Mouse (Mus musculus): ENCODE data around the gene Rin3. TPM values are rescaled to one million over a fixed set of nuclear protein-coding genes. Genes with fewer than 3 reads are reported as not detected.
A peak's percentile ranks its signal among the peaks of the same experiment; 100 is the strongest.
"Not testable (repeated sequence)": the region's sequence is repeated elsewhere in the genome, so short reads cannot be mapped to it uniquely, and the experiment has no call there.

The Rin3 gene
- polyA plus RNA-seq, 1 experiment from 2014 or later = 4.8 TPM

- Histone ChIP-seq H3K4me2 (no peak overlapping the region), H3K27me3 (ENCODE audit: control insufficient read depth, insufficient read depth, low read length) (no peaks in the 10 kb centered on the region), H3K4me3 (ENCODE audit: low read depth, low read length) (no peak overlapping the region), H3K4me1 (ENCODE audit: control insufficient read depth, insufficient read depth, low read length) (no peaks in the 10 kb centered on the region), H3K9me3 (ENCODE audit: control insufficient read depth, low read length) (no peaks in the 10 kb centered on the region), H3K36me3 (ENCODE audit: control insufficient read depth, insufficient read depth, low read length) (no peaks in the 10 kb centered on the region), H3K27ac (ENCODE audit: low read depth, low read length) (no peak overlapping the region), H3K9ac (ENCODE audit: low read length) (no peak overlapping the region)
- WGBS = 85% methylated on average over 6 of the region's 6 CpGs
- DNase-seq (ENCODE audit: low spot score, missing footprints) (no peak), ATAC-seq (ENCODE audit: low FRiP score) (no peak)
Measured at GRCm38 (mm10) chr12:102270776-102271405, 12.0 kb upstream of the Rin3 start.

- DNase-seq (ENCODE audit: low spot score, missing footprints) (no peak), ATAC-seq (ENCODE audit: low FRiP score) (no peak)
- H3K36me3 ChIP-seq (ENCODE audit: control insufficient read depth, insufficient read depth, low read length) = no peaks in the 10 kb centered on the region
- H3K27ac ChIP-seq (ENCODE audit: low read depth, low read length) = no peak overlapping the region
- H3K27me3 ChIP-seq (ENCODE audit: control insufficient read depth, insufficient read depth, low read length) = no peaks in the 10 kb centered on the region
- 74% methylated on average over 4 of the region's 4 CpGs for WGBS
- no peak overlapping the region for H3K4me2 ChIP-seq
- H3K4me1 ChIP-seq (ENCODE audit: control insufficient read depth, insufficient read depth, low read length) = no peaks in the 10 kb centered on the region
- H3K9ac ChIP-seq (ENCODE audit: low read length) = no peak overlapping the region
- H3K9me3 ChIP-seq (ENCODE audit: control insufficient read depth, low read length) = no peaks in the 10 kb centered on the region
- H3K4me3 ChIP-seq (ENCODE audit: low read depth, low read length) = no peak overlapping the region
Measured at GRCm38 (mm10) chr12:102271447-102271846, 11.4 kb upstream of the Rin3 start.

GRCm38 (mm10) chr12:102275833-102276443, 6.9 kb upstream of the Rin3 start:
- Histone ChIP-seq H3K27ac (ENCODE audit: low read depth, low read length) (no peak overlapping the region), H3K9ac (ENCODE audit: low read length) (no peak overlapping the region), H3K9me3 (ENCODE audit: control insufficient read depth, low read length) (no peaks in the 10 kb centered on the region), H3K27me3 (ENCODE audit: control insufficient read depth, insufficient read depth, low read length) (no peaks in the 10 kb centered on the region), H3K4me1 (ENCODE audit: control insufficient read depth, insufficient read depth, low read length) (no peaks in the 10 kb centered on the region), H3K4me3 (ENCODE audit: low read depth, low read length) (no peak overlapping the region), H3K4me2 (no peak overlapping the region), H3K36me3 (ENCODE audit: control insufficient read depth, insufficient read depth, low read length) (no peaks in the 10 kb centered on the region)
- WGBS = 67% methylated on average over 7 of the region's 7 CpGs
- no peak for ATAC-seq (ENCODE audit: low FRiP score)
- peak; percentile 69 for DNase-seq (ENCODE audit: low spot score, missing footprints)

- H3K27ac ChIP-seq (ENCODE audit: low read depth, low read length); H3K4me3 ChIP-seq (ENCODE audit: low read depth, low read length); ATAC-seq (ENCODE audit: low FRiP score); H3K4me2 ChIP-seq; H3K4me1 ChIP-seq (ENCODE audit: control insufficient read depth, insufficient read depth, low read length); H3K36me3 ChIP-seq (ENCODE audit: control insufficient read depth, insufficient read depth, low read length); H3K9me3 ChIP-seq (ENCODE audit: control insufficient read depth, low read length); H3K9ac ChIP-seq (ENCODE audit: low read length); H3K27me3 ChIP-seq (ENCODE audit: control insufficient read depth, insufficient read depth, low read length): not testable (repeated sequence)
- WGBS = 78% methylated on average over 4 of the region's 4 CpGs
- peak; percentile 75 for DNase-seq (ENCODE audit: low spot score, missing footprints)
Measured at GRCm38 (mm10) chr12:102280290-102280689, 2.6 kb upstream of the Rin3 start.

- Histone ChIP-seq H3K9ac (ENCODE audit: low read length) (no peak overlapping the region), H3K4me3 (ENCODE audit: low read depth, low read length) (no peak overlapping the region), H3K36me3 (ENCODE audit: control insufficient read depth, insufficient read depth, low read length) (no peaks in the 10 kb centered on the region), H3K4me1 (ENCODE audit: control insufficient read depth, insufficient read depth, low read length) (peaks cover 4% of the 10 kb centered on the region), H3K27ac (ENCODE audit: low read depth, low read length) (no peak overlapping the region), H3K4me2 (no peak overlapping the region), H3K9me3 (ENCODE audit: control insufficient read depth, low read length) (no peaks in the 10 kb centered on the region), H3K27me3 (ENCODE audit: control insufficient read depth, insufficient read depth, low read length) (peaks cover 3% of the 10 kb centered on the region)
- WGBS = 71% methylated on average over 7 of the region's 7 CpGs
- ATAC-seq (ENCODE audit: low FRiP score) = no peak
- no peak for DNase-seq (ENCODE audit: low spot score, missing footprints)
Measured at GRCm38 (mm10) chr12:102280867-102281503, 1.9 kb upstream of the Rin3 start.

GRCm38 (mm10) chr12:102282126-102282525, 722 bp upstream of the Rin3 start:
- no peak overlapping the region for H3K4me2 ChIP-seq
- H3K4me1 ChIP-seq (ENCODE audit: control insufficient read depth, insufficient read depth, low read length) = peaks cover 4% of the 10 kb centered on the region
- H3K9me3 ChIP-seq (ENCODE audit: control insufficient read depth, low read length) = no peaks in the 10 kb centered on the region
- no peak overlapping the region for H3K9ac ChIP-seq (ENCODE audit: low read length)
- peaks cover 3% of the 10 kb centered on the region for H3K27me3 ChIP-seq (ENCODE audit: control insufficient read depth, insufficient read depth, low read length)
- DNase-seq (ENCODE audit: low spot score, missing footprints) = peak; percentile 79
- 63% methylated on average over 2 of the region's 2 CpGs for WGBS
- no peaks in the 10 kb centered on the region for H3K36me3 ChIP-seq (ENCODE audit: control insufficient read depth, insufficient read depth, low read length)
- H3K27ac ChIP-seq (ENCODE audit: low read depth, low read length) = no peak overlapping the region
- ATAC-seq (ENCODE audit: low FRiP score) = no peak
- H3K4me3 ChIP-seq (ENCODE audit: low read depth, low read length) = no peak overlapping the region

- ATAC-seq (ENCODE audit: low FRiP score) (peak; percentile 72), DNase-seq (ENCODE audit: low spot score, missing footprints) (peak; percentile 90)
- peak overlapping the region; percentile 49 for H3K4me3 ChIP-seq (ENCODE audit: low read depth, low read length)
- no peaks in the 10 kb centered on the region for H3K9me3 ChIP-seq (ENCODE audit: control insufficient read depth, low read length)
- WGBS = 6% methylated on average over 24 of the region's 24 CpGs
- H3K27ac ChIP-seq (ENCODE audit: low read depth, low read length) = no peak overlapping the region
- H3K27me3 ChIP-seq (ENCODE audit: control insufficient read depth, insufficient read depth, low read length) = peaks cover 3% of the 10 kb centered on the region
- H3K9ac ChIP-seq (ENCODE audit: low read length) = peak overlapping the region; percentile 69
- peak overlapping the region; percentile 95 for H3K4me2 ChIP-seq
- no peaks in the 10 kb centered on the region for H3K36me3 ChIP-seq (ENCODE audit: control insufficient read depth, insufficient read depth, low read length)
- H3K4me1 ChIP-seq (ENCODE audit: control insufficient read depth, insufficient read depth, low read length) = peaks cover 4% of the 10 kb centered on the region
Measured at GRCm38 (mm10) chr12:102283483-102284266, 827 bp downstream of the Rin3 start.

DNA sequence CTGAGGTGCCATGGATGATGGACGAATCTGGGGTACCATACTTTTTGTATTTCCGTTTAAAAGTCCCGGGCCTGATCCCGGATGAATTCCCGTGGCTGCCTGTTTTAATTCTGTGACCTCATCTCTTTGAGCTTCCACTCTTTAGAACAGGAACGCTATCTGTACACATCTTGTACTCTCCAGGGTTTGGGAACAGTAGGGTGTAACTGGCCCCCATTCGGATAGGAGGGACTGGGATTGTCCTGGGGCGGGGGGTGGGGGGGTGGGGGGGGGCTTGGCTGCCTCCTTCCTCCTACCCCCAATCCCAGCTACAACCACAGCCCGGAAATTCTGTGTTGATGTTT, 1.4 kb downstream of the Rin3 start:
- peaks cover 4% of the 10 kb centered on the region for H3K4me1 ChIP-seq (ENCODE audit: control insufficient read depth, insufficient read depth, low read length)
- H3K36me3 ChIP-seq (ENCODE audit: control insufficient read depth, insufficient read depth, low read length) = no peaks in the 10 kb centered on the region
- no peak for DNase-seq (ENCODE audit: low spot score, missing footprints)
- H3K9me3 ChIP-seq (ENCODE audit: control insufficient read depth, low read length) = no peaks in the 10 kb centered on the region
- 42% methylated on average over 9 of the region's 9 CpGs for WGBS
- no peak for ATAC-seq (ENCODE audit: low FRiP score)
- H3K4me2 ChIP-seq = peak overlapping the region; percentile 95
- H3K27me3 ChIP-seq (ENCODE audit: control insufficient read depth, insufficient read depth, low read length) = peaks cover 3% of the 10 kb centered on the region
- no peak overlapping the region for H3K4me3 ChIP-seq (ENCODE audit: low read depth, low read length)
- H3K27ac ChIP-seq (ENCODE audit: low read depth, low read length) = no peak overlapping the region
- no peak overlapping the region for H3K9ac ChIP-seq (ENCODE audit: low read length)

All from midbrain, embryonic 11.5 days (tissue).